Mouse (Mus musculus) spleen, adult 2 months (tissue): ENCODE measurements around the gene Uhrf1bp1. TPM values are rescaled to one million over a fixed set of nuclear protein-coding genes. Genes with fewer than 3 reads are reported as not detected.
"Not testable (repeated sequence)": the region's sequence is repeated elsewhere in the genome, so short reads cannot be mapped to it uniquely, and the experiment has no call there.

Source experiments
- DNase-seq, 2 experiments: peaks; one replicate each; pipeline versions ENCODE4 v3.0.0 to v3.0.0-alpha.2; 2012 to 2021; ENCODE audit warnings: low spot score in 2 of 2, low read depth in 1 of 2
- H3K27ac ChIP-seq: fragments of 200-500 bp; 2 replicates; pipeline ENCODE4 v1.5.1; 2012; ENCODE audit warnings: low read length, inconsistent platforms; ENCODE audit not compliant: insufficient read depth
- H3K27me3 ChIP-seq: fragments of 200-500 bp; 2 replicates; pipeline ENCODE4 v1.6.1; 2012; ENCODE audit warnings: mild to moderate bottlenecking, moderate library complexity, low read length, inconsistent platforms; ENCODE audit not compliant: control insufficient read depth, insufficient read depth
- H3K36me3 ChIP-seq: fragments of 200-500 bp; 2 replicates; pipeline ENCODE4 v1.6.1; 2012; ENCODE audit warnings: mild to moderate bottlenecking, low read length, inconsistent platforms; ENCODE audit not compliant: control insufficient read depth, insufficient read depth
- H3K4me1 ChIP-seq: fragments of 200-500 bp; 2 replicates; pipeline ENCODE4 v1.6.1; 2011; ENCODE audit warnings: inconsistent platforms; ENCODE audit not compliant: control insufficient read depth, insufficient read depth, insufficient read length
- H3K4me3 ChIP-seq: fragments of 200-500 bp; 2 replicates; pipeline ENCODE4 v1.5.1; 2011; ENCODE audit warnings: mild to moderate bottlenecking, inconsistent platforms; ENCODE audit not compliant: insufficient read depth, insufficient read length; ENCODE audit errors: extremely low read depth
- CTCF ChIP-seq: fragments of 200-500 bp; IDR thresholded peaks from 2 replicates; pipeline ENCODE4 v1.5.1; 2011; ENCODE audit warnings: mild to moderate bottlenecking, inconsistent platforms; ENCODE audit not compliant: insufficient read depth, insufficient read length, insufficient replicate concordance; ENCODE audit errors: extremely low read depth
- POLR2A ChIP-seq: fragments of 200-500 bp; IDR thresholded peaks from 2 replicates; pipeline ENCODE4 v1.6.1; 2011; ENCODE audit warnings: low read depth, low read length, inconsistent platforms
- WGBS: fragments of 180-500 bp; shearing (Covaris S2); methylation state at CpG from one replicate; pipeline ENCODE4 v1.1.7; 2018; 5-methylcytosine and 5-hydroxymethylcytosine counted together
- polyA plus RNA-seq: library from polyadenylated mRNA; depleted of rRNA; stranded (reverse); fragments of >200 nt; gene quantifications from 2 replicates; pipeline ENCODE4 v1.2.3, GENCODE M21; 2012

Uhrf1bp1 gene
- polyA plus RNA-seq, 1 experiment = 2.5 TPM

- H3K27ac ChIP-seq = peak overlapping the region; percentile 96
- peak; percentile 91 to 95 for DNase-seq
- H3K27me3 ChIP-seq = no peaks in the 10 kb centered on the region
- WGBS = 1% methylated on average over 22 of the region's 22 CpGs
- H3K4me3 ChIP-seq = peak overlapping the region; percentile 59
- no peaks in the 10 kb centered on the region for H3K36me3 ChIP-seq
- H3K4me1 ChIP-seq = peaks cover 14% of the 10 kb centered on the region; the same call in 1 of the 2 replicates
- TF ChIP-seq POLR2A = no peak; the same call in 1 of the 2 replicates
- TF ChIP-seq CTCF = no peak
Observed at GRCm38 (mm10) chr17:27825984-27826905, 30.0 kb upstream of the Uhrf1bp1 start.

DNA sequence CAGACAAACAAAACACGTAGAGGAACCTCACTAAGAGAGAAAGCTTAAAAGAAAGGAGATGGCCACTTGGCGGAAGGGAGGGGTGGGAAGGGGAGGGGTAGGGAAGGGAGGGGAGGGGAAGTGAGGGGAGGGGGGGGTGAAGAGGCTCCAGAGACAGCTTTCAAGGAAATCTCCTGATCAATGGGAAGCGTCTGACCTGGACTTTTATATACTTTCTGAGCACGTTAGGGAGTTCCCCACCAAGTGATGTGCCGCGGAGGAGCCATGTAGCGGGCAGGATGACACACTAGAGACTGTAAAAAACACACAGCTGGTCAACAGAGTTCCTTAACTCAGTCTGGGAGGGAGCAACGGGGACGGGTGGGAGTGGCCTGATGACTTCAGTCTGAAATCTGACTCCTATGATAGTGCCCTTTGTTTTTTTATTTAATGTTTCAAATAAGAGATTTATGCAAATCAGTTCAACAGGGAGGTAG, 29.3 kb upstream of the Uhrf1bp1 start:
- Histone ChIP-seq H3K4me1 (peaks cover 10% of the 10 kb centered on the region; the same call in 1 of the 2 replicates), H3K4me3 (peak overlapping the region; percentile 59; the same call in 1 of the 2 replicates), H3K36me3 (no peaks in the 10 kb centered on the region), H3K27ac (peak overlapping the region; percentile 96), H3K27me3 (no peaks in the 10 kb centered on the region)
- TF ChIP-seq CTCF = no peak
- no peak for TF ChIP-seq POLR2A
- WGBS = under 1% methylated on average over 8 of the region's 9 CpGs
- peak in 1 of 2 experiments; percentile 50 for DNase-seq

- peak overlapping the region; percentile 56; the same call in 1 of the 2 replicates for H3K27ac ChIP-seq
- 37% methylated on average over 6 of the region's 6 CpGs for WGBS
- TF ChIP-seq POLR2A = no peak
- no peak for TF ChIP-seq CTCF
- H3K4me3 ChIP-seq = no peak overlapping the region
- no peaks in the 10 kb centered on the region for H3K36me3 ChIP-seq
- no peak for DNase-seq
- no peaks in the 10 kb centered on the region for H3K27me3 ChIP-seq
- H3K4me1 ChIP-seq = peaks cover 10% of the 10 kb centered on the region; the same call in 1 of the 2 replicates
Observed at GRCm38 (mm10) chr17:27827511-27827910, 28.7 kb upstream of the Uhrf1bp1 start.

- Histone ChIP-seq H3K4me1 (peaks cover 6% of the 10 kb centered on the region; the same call in 1 of the 2 replicates), H3K4me3 (no peak overlapping the region), H3K27me3 (no peaks in the 10 kb centered on the region), H3K36me3 (no peaks in the 10 kb centered on the region), H3K27ac (no peak overlapping the region)
- peak in 1 of 2 experiments; percentile 30 for DNase-seq
- WGBS = 53% methylated on average over 7 of the region's 7 CpGs
- no peak; the same call in 1 of the 2 replicates for TF ChIP-seq CTCF
Observed at GRCm38 (mm10) chr17:27830411-27830810, 25.8 kb upstream of the Uhrf1bp1 start.

GRCm38 (mm10) chr17:27837850-27838249, 18.4 kb upstream of the Uhrf1bp1 start, which contains the start of gene Snrpc:
TSS of gene Snrpc (plus strand) at chr17:27838150.
- not testable (repeated sequence) for DNase-seq, H3K4me3 ChIP-seq, H3K36me3 ChIP-seq, H3K4me1 ChIP-seq, H3K27ac ChIP-seq, H3K27me3 ChIP-seq
- 91% methylated on average over 4 of the region's 4 CpGs for WGBS

DNA sequence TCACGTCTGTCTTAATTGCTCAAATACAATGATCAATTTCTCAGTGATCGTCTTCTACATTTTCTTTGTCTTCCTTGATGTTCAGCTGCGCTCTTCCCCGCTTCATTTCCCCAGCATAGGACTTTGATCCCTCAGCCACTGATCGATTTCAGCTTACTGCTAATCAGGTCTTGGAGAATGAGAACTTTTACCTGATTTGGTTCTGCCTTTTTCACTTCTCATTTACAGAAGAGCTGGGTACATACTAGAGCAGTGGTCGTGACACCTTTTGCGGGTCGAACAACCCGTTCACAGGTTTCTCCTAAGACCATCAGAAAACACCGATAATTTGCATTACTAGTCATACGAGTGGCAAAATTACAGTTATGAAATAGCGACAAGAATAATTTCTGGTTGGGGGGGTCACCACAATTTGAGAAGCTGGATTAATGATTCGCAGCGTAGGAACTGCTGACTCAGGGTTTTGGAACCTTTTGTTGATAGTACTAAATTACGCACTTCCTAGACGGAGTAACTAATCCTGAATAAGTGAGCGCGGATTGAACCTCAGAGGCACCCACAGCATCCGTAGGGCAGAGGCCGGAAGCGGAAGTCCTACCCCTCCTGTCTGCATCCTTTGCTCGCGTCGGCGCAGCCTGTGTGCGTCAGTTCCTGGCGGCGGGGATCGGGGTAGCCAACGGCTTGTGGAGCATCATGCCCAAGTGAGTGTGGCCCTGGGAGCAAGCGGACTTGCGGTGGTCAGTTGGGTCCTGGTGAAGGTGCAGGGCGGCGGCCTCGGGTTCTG, 16.6 kb upstream of the Uhrf1bp1 start:
- H3K36me3 ChIP-seq = peaks cover 11% of the 10 kb centered on the region

More for the DNA sequence above, 16.6 kb upstream of the Uhrf1bp1 start:
- H3K27ac ChIP-seq = peak overlapping the region; percentile 56
- H3K27me3 ChIP-seq = no peaks in the 10 kb centered on the region
- H3K4me3 ChIP-seq = peak overlapping the region; percentile 87
- TF ChIP-seq CTCF (no peak), POLR2A (peak; percentile 38)
- H3K4me1 ChIP-seq = peaks cover 5% of the 10 kb centered on the region; the same call in 1 of the 2 replicates
- DNase-seq = peak; percentile 92 to 95
- WGBS = 2% methylated on average over 35 of the region's 35 CpGs
